Mouse (Mus musculus) layer of hippocampus, adult 8-10 months (tissue): ENCODE results near the gene Kcnip1. TPM values are rescaled to one million over a fixed set of nuclear protein-coding genes. Genes with fewer than 3 reads are reported as not detected.

Experiments used
- DNase-seq, 2 experiments: peaks; one replicate each; pipeline ENCODE4 v3.0.0; 2022; ENCODE audit warnings: low spot score in 2 of 2
- total RNA-seq, 4 experiments: library from RNA; stranded (reverse); gene quantifications; 2 replicates each; pipeline ENCODE4 v1.2.4; 2022

Gene Kcnip1
- total RNA-seq, 4 experiments from 2014 or later, result 17.4 to 21.0 (median 18.9) TPM

GRCm38 (mm10) chr11:33670105-33670965 is 322.6 kb downstream of the Kcnip1 start:
- no peak for DNase-seq

GRCm38 (mm10) chr11:33668376-33668775 is 324.6 kb downstream of the Kcnip1 start:
- DNase-seq, result no peak

- no peak for DNase-seq
Observed at GRCm38 (mm10) chr11:33663599-33663998, 329.4 kb downstream of the Kcnip1 start.

GRCm38 (mm10) chr11:33660016-33660913 is 332.7 kb downstream of the Kcnip1 start:
- DNase-seq, result no peak

DNA sequence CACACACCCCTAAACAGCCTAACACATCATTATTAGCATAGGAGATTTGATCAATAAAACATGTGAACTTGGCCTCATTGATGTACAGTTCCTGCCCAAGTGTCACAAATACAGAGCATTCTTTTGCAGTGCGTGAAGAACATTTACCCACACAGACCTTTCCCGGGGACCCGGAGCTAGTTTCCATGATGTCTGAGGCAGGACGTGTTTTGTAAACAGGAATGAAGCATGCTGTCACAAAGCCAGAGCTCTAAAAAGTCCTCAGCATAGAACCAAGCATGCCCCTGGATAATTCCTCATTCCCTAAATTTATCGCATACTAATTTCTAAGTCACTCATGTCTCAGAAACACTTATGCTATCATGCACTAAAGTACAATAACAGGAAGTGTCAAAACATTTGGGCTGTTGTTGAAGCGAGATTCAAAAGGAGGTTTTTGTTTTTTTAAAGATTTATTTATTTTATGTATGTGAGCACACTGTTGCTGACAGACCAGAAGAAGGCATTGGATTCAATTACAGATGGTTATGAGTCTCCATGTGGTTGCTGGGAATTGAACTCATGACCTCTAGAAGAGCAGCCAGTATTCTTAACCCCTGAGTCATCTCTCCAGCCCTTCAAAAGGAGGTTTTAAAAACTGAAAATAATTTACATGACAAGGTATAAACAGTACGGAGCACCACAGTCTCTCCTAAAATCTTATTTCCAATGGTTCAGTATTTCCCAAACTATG is 336.9 kb downstream of the Kcnip1 start:
- no peak for DNase-seq

GRCm38 (mm10) chr11:33655221-33655620 is 337.7 kb downstream of the Kcnip1 start:
- DNase-seq, result no peak

GRCm38 (mm10) chr11:33654485-33654884 is 338.5 kb downstream of the Kcnip1 start:
- DNase-seq, result no peak

DNA sequence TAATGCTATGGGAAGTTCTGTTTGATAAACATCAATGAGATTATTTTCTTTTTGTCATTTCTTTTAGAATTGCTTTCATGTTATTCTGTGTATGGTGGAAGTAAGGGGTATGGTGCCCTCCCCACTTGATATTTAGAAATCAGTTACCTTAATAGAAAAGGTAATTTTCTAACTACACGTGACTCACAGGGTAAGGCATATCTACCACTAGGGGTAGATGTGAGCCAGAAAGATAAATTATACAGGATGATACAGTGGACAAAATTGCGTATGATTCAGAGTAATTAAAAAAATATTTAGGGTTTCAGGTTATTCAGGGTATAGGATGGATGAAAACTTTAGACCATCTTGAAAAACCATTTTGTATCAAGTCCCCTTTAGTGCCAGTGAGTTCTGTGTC is 343.6 kb downstream of the Kcnip1 start:
- no peak for DNase-seq

- DNase-seq, result no peak
Observed at GRCm38 (mm10) chr11:33637107-33637506, 355.8 kb downstream of the Kcnip1 start.

DNA sequence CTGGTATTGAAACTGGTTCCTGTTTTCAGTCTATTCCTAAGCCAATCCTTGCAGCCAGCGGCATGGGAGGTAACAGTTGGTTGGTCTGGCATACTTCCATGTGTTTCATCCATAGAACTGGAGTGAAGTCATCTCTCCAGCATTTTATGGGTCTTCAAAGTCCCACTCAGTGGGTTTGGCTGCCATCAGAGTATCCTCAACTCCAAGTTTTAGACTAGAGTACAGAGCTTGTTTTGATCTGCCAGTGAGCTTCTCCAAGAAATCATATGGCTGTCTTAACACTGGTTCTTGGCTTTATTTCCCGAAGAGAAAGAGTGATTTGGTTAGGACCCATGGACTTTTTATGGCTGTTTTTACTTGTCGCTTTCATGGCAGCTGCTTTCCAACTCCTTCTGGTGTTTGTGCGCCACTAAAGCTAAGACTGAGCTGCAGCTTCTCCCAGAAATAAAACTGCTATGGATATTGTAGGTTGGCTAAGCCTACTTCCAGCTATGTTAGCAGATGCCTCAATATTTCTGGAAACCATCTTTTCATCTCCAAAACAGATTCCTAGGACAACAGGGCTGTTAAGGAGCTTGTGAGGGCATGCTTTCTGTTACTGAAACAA is 365.7 kb downstream of the Kcnip1 start:
- DNase-seq, result peak in 1 of 2 experiments; percentile 15

GRCm38 (mm10) chr11:33614218-33614617 is 378.7 kb downstream of the Kcnip1 start:
- DNase-seq, result peak; percentile 22 to 79

DNA sequence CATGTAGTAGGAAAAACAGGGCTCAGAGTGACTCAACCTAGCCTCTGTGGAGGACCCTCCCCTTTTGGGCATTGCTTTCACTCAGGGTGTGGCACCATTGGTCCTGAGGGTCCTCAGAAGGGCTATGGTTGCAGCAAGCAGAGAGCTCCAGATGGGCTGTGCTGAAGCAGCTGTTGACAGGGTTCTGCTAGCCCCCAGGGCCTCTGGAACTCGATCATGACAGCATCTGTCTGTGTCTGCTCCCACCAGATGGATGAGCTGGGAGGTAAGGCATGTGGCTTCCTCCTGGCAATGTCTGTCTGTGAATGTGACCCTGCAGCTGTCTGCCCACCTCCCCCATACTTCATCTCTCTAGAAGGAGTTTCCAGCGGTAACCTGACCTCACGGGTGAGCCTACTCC is 385.2 kb downstream of the Kcnip1 start:
- no peak for DNase-seq

DNA sequence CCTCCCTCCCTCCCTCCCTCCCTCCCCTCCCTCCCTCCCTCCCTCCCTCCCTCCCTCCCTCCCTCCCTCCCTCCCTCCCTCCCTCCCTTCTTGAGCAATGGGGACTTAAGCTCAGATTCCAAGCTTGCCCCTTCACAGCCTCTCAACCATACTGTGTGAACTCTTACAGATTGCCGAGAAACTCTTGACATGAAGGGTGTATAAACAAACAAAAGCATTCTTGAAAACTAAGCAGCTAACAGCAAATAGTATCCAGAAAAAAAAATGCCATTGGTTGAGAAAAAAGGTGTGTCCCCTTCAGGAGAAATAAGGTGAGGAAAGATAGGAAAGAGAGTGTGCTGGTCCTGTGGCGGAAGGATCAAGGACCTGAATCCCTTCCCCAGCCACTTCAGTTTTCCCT is 389.8 kb downstream of the Kcnip1 start:
- no peak for DNase-seq

DNA sequence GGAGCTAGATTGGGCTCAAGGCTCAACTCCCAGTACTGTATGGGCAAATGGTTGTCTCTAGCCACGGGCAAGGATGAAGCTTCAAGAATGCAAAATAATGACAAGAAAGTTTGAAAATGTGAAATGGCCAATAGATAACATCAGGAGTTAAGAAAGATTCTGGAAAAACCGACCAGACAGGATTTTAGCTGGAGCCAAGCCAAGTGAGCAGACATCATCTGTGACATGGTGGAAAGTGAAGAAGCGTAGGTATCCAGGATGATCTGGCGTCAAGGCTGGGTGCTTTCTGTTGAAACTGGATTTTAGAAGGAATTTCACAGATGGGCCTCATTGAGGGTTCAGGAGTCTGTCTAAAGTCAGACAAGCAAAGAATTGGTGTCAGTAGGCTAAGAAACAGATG is 394.0 kb downstream of the Kcnip1 start, which contains the start of gene D130052B06Rik:
Gene D130052B06Rik, plus strand, starts transcription at position 317 of the 400 bp plus-strand sequence.
- DNase-seq, result no peak

GRCm38 (mm10) chr11:33596655-33597054 is 396.3 kb downstream of the Kcnip1 start:
- DNase-seq, result no peak

GRCm38 (mm10) chr11:33592826-33593225 is 400.1 kb downstream of the Kcnip1 start:
- DNase-seq, result no peak

GRCm38 (mm10) chr11:33590771-33591170 is 402.2 kb downstream of the Kcnip1 start:
- DNase-seq, result no peak

- DNase-seq, result no peak
Observed at GRCm38 (mm10) chr11:33586614-33587013, 406.3 kb downstream of the Kcnip1 start.

GRCm38 (mm10) chr11:33579621-33580020 is 413.3 kb downstream of the Kcnip1 start:
- no peak for DNase-seq
